Mouse (Mus musculus): ENCODE measurements around the gene Mpi.

GRCm38 (mm10) chr9:57597265-57597664 is 44.7 kb upstream of the Mpi start:
- TF ChIP-seq CTCF (IDR thresholded peaks at IDR 0.05; ENCODE audit: low read depth) (no peak), EP300 (IDR thresholded peaks at IDR 0.05; ENCODE audit: low read depth) (no peak)
